Mouse (Mus musculus) bone marrow, adult 2 months (tissue): ENCODE measurements around the gene Nox4. TPM values are rescaled to one million over a fixed set of nuclear protein-coding genes. Genes with fewer than 3 reads are reported as not detected.
"Not testable (repeated sequence)": the region's sequence is repeated elsewhere in the genome, so short reads cannot be mapped to it uniquely, and the experiment has no call there.

Experiments
- H3K27ac ChIP-seq: fragments of 200-500 bp; 2 replicates; pipeline ENCODE4 v1.5.1; 2012; ENCODE audit warnings: low read depth, mild to moderate bottlenecking, control low read depth, inconsistent platforms, low read length; ENCODE audit not compliant: control insufficient read depth, poor library complexity, insufficient read depth
- H3K4me1 ChIP-seq: fragments of 200-500 bp; 2 replicates; pipeline ENCODE4 v1.6.1; 2011; ENCODE audit warnings: low read length; ENCODE audit not compliant: control insufficient read depth, insufficient read depth
- H3K4me3 ChIP-seq: fragments of 200-500 bp; replicated peaks from 2 replicates; pipeline ENCODE3; 2011; ENCODE audit warnings: mild to moderate bottlenecking, low read depth, low read length, control low read depth; ENCODE audit not compliant: control insufficient read depth
- CTCF ChIP-seq: fragments of 200-500 bp; IDR thresholded peaks from 2 replicates; pipeline ENCODE4 v1.5.1; 2011; ENCODE audit warnings: low read length, control low read depth; ENCODE audit not compliant: control insufficient read depth, insufficient read depth
- POLR2A ChIP-seq: fragments of 200-500 bp; IDR thresholded peaks from 2 replicates; pipeline ENCODE4 v1.6.1; 2011; ENCODE audit warnings: low read depth, mild to moderate bottlenecking, control low read depth, low read length, borderline replicate concordance; ENCODE audit not compliant: control insufficient read depth
- WGBS: fragments of 180-500 bp; shearing (Covaris S2); methylation state at CpG from one replicate; pipeline ENCODE4 v1.1.7; 2018; 5-methylcytosine and 5-hydroxymethylcytosine counted together
- polyA plus RNA-seq: library from polyadenylated mRNA; stranded (reverse); fragments of >200 nt; gene quantifications from 2 replicates; pipeline ENCODE4 v1.2.4, GENCODE M21; 2011; ENCODE audit warnings: low replicate concordance; ENCODE audit not compliant: missing spikeins, insufficient read depth, insufficient read length

Nox4 gene
- polyA plus RNA-seq, 1 experiment, result not detected

- H3K4me3 ChIP-seq, result no peak overlapping the region
- H3K4me1 ChIP-seq, result no peaks in the 10 kb centered on the region
- no peak for TF ChIP-seq POLR2A
- TF ChIP-seq CTCF, result no peak
- no peak overlapping the region for H3K27ac ChIP-seq
- WGBS, result 40% methylated on average over 3 of the region's 3 CpGs
These were observed 99.7 kb downstream of the Nox4 start for GRCm38 (mm10) chr7:87345598-87345997.

GRCm38 (mm10) chr7:87352818-87353217 lies 106.9 kb downstream of the Nox4 start:
- Histone ChIP-seq H3K4me3 (no peak overlapping the region), H3K4me1 (no peaks in the 10 kb centered on the region), H3K27ac (no peak overlapping the region)
- TF ChIP-seq CTCF (no peak), POLR2A (no peak)
- 48% methylated on average over 2 of the region's 2 CpGs for WGBS

GRCm38 (mm10) chr7:87367834-87368233 lies 121.9 kb downstream of the Nox4 start:
- no peak overlapping the region for H3K4me3 ChIP-seq

GRCm38 (mm10) chr7:87369131-87369530 lies 123.2 kb downstream of the Nox4 start:
- Histone ChIP-seq H3K4me1 (no peaks in the 10 kb centered on the region), H3K27ac (no peak overlapping the region), H3K4me3 (no peak overlapping the region)
- TF ChIP-seq CTCF, result no peak
- no peak for TF ChIP-seq POLR2A
- WGBS, result 82% methylated on average over 1 of the region's 1 CpGs

More at GRCm38 (mm10) chr7:87367834-87368233, 121.9 kb downstream of the Nox4 start:
- Histone ChIP-seq H3K27ac (no peak overlapping the region), H3K4me1 (no peaks in the 10 kb centered on the region)
- TF ChIP-seq CTCF (no peak), POLR2A (no peak)

- no peak for TF ChIP-seq POLR2A
- TF ChIP-seq CTCF, result no peak
- Histone ChIP-seq H3K4me3 (no peak overlapping the region), H3K27ac (no peak overlapping the region), H3K4me1 (no peaks in the 10 kb centered on the region)
- 72% methylated on average over 2 of the region's 2 CpGs for WGBS
These were observed 124.9 kb downstream of the Nox4 start for GRCm38 (mm10) chr7:87370789-87371188.

GRCm38 (mm10) chr7:87371316-87371715 lies 125.4 kb downstream of the Nox4 start:
- Histone ChIP-seq H3K4me3 (no peak overlapping the region), H3K27ac (no peak overlapping the region), H3K4me1 (no peaks in the 10 kb centered on the region)
- no peak for TF ChIP-seq CTCF
- TF ChIP-seq POLR2A, result no peak
- WGBS, result 88% methylated on average over 2 of the region's 2 CpGs

GRCm38 (mm10) chr7:87374322-87374721 lies 128.4 kb downstream of the Nox4 start:
- no peaks in the 10 kb centered on the region for H3K4me1 ChIP-seq
- TF ChIP-seq CTCF, result no peak
- no peak for TF ChIP-seq POLR2A
- no peak overlapping the region for H3K27ac ChIP-seq
- H3K4me3 ChIP-seq, result no peak overlapping the region

- Histone ChIP-seq H3K27ac (no peak overlapping the region), H3K4me3 (no peak overlapping the region), H3K4me1 (no peaks in the 10 kb centered on the region)
- TF ChIP-seq POLR2A, result no peak
- TF ChIP-seq CTCF, result no peak
- WGBS, result 54% methylated on average over 2 of the region's 2 CpGs
These were observed 129.0 kb downstream of the Nox4 start for GRCm38 (mm10) chr7:87374935-87375334.

- 84% methylated on average over 7 of the region's 7 CpGs for WGBS
- TF ChIP-seq POLR2A (no peak), CTCF (no peak)
- Histone ChIP-seq H3K4me3 (no peak overlapping the region), H3K27ac (no peak overlapping the region), H3K4me1 (no peaks in the 10 kb centered on the region)
These were observed 151.1 kb downstream of the Nox4 start for GRCm38 (mm10) chr7:87397023-87397422.

- H3K4me1 ChIP-seq, H3K4me3 ChIP-seq, H3K27ac ChIP-seq: not testable (repeated sequence)
- WGBS, result 3% methylated on average over 4 of the region's 4 CpGs
These were observed 165.5 kb downstream of the Nox4 start for GRCm38 (mm10) chr7:87411373-87411772.
